Mouse (Mus musculus): ENCODE results near the gene Hras.

Gene Hras

GRCm38 (mm10) chr7:141193948-141194347 is at the start of gene Hras, which contains the start of gene Lrrc56:
Gene Hras (minus strand): TSS chr7:141194005.
Gene Lrrc56 (plus strand): TSS chr7:141194157.
- POLR2A ChIA-PET: interaction anchor here (0.6 to 4.9 kb wide), 66 partner anchors 9 to 1079 kb away, joined by 3 to 84 read pairs (median 4); partner anchors contain the start of genes Rassf7 (in 4 of the 4), Phrf1 (in 2 of the 4), Ptdss2 (in 2 of the 4) and Rnh1 (in 2 of the 4)
- CTCF ChIA-PET: interaction anchor here (0.5 to 2.2 kb wide), 12 partner anchors 10 to 286 kb away, joined by 3 to 9 read pairs (median 5); partner anchors contain the start of genes Phrf1 (in 1 of the 4), Ptdss2 (in 1 of the 4) and Rassf7 (in 1 of the 4)

DNA sequence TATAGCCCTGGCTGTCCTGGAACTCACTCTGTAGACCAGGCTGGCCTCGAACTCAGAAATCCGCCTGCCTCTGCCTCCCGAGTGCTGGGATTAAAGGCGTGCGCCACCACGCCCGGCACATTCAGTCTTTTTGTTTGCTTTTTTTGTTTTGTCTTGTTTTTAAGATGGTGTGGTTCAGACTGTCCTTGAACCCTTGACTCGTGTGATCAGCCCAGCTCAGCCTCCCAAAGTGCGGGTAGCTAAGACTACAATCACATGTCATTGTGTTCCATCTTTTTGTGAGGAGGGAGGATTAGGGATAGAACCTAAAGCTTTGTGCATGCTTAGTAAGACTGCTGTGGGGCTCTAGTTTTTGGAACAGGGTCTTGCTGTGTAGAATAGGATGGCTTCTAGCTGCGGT is 37.7 kb upstream of the Hras start:
- ChIA-PET CTCF (interaction anchor here (0.6 to 1.2 kb wide), 6 partner anchors 10 to 345 kb away, joined by 3 to 5 read pairs (median 3); partner anchors contain the start of gene Rassf7 (in 1 of the 4)), POLR2A (interaction anchor here in 3 of 4 experiments (0.6 to 11.4 kb wide), 20 partner anchors 9 to 277 kb away, joined by 3 to 158 read pairs (median 4); partner anchors contain the start of genes Hras (in 2 of the 3), Lmntd2 (in 2 of the 3), Lrrc56 (in 2 of the 3) and Rassf7 (in 2 of the 3))

- ChIA-PET POLR2A (interaction anchor here in 3 of 4 experiments (0.6 to 11.4 kb wide), 17 partner anchors 8 to 277 kb away, joined by 3 to 158 read pairs (median 4); partner anchors contain the start of genes Hras (in 2 of the 3), Lmntd2 (in 2 of the 3), Lrrc56 (in 2 of the 3) and Rassf7 (in 2 of the 3)), CTCF (interaction anchor here in 3 of 4 experiments (0.6 to 1.0 kb wide), 5 partner anchors 10 to 345 kb away, joined by 3 to 5 read pairs (median 3); no protein-coding TSS in a partner anchor)
Measured at GRCm38 (mm10) chr7:141231111-141231510, 37.3 kb upstream of the Hras start.

DNA sequence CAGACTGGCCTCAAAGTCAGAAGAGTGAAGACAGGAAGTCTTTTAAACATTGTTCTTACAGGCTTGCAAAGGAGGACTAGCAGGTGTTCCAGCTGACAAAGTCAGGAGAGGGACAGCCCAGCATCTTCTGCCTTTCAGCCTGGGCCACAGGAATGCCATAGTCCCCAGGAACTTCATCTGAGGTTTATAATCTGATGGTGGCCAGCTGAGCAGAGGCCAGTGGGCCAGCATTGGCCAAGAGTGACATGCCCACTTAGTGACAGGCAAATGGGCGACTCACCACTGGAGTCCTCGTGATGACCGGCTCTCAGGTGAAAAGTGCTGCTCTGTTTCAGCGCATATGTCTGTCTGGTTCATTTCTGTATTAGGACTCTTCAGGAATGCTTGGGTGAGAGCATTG is 36.8 kb upstream of the Hras start:
- ChIA-PET CTCF (interaction anchor here in 2 of 4 experiments (0.6 to 1.0 kb wide), 3 partner anchors 9 to 346 kb away, joined by 3 to 5 read pairs (median 4); no protein-coding TSS in a partner anchor), POLR2A (interaction anchor here in 3 of 4 experiments (1.1 to 11.4 kb wide), 12 partner anchors 8 to 126 kb away, joined by 3 to 158 read pairs (median 6); partner anchors contain the start of genes Lmntd2 (in 2 of the 3) and Rassf7 (in 2 of the 3))

GRCm38 (mm10) chr7:141229702-141230101 is 35.9 kb upstream of the Hras start:
- ChIA-PET POLR2A (interaction anchor here (0.6 to 11.4 kb wide), 28 partner anchors 7 to 217 kb away, joined by 3 to 158 read pairs (median 4); partner anchors contain the start of genes Rassf7 (in 4 of the 4), Deaf1 (in 2 of the 4), Eps8l2 (in 2 of the 4) and Hras (in 2 of the 4)), CTCF (interaction anchor here in 1 of 4 experiments (1.5 to 2.2 kb wide), 2 partner anchors 36 to 178 kb away, joined by 3 to 9 read pairs; partner anchors contain the start of genes Hras and Lrrc56)

GRCm38 (mm10) chr7:141228279-141229067 is 34.7 kb upstream of the Hras start, which contains the start of gene Phrf1:
Gene Phrf1 (plus strand): TSS chr7:141228784.
- CTCF ChIA-PET: interaction anchor here (0.6 to 2.2 kb wide), 21 partner anchors 9 to 433 kb away, joined by 3 to 15 read pairs (median 3); partner anchors contain the start of genes Rassf7 (in 2 of the 4), Eps8l2 (in 1 of the 4), Hras (in 1 of the 4) and Lrrc56 (in 1 of the 4)

GRCm38 (mm10) chr7:141227796-141228195 is 34.0 kb upstream of the Hras start:
- CTCF ChIA-PET: interaction anchor here (0.6 to 2.2 kb wide), 21 partner anchors 9 to 433 kb away, joined by 3 to 15 read pairs (median 4); partner anchors contain the start of genes Rassf7 (in 2 of the 4), Eps8l2 (in 1 of the 4), Hras (in 1 of the 4) and Lrrc56 (in 1 of the 4)
- POLR2A ChIA-PET: interaction anchor here in 3 of 4 experiments (0.5 to 11.4 kb wide), 25 partner anchors 9 to 232 kb away, joined by 3 to 158 read pairs (median 4); partner anchors contain the start of genes Rassf7 (in 3 of the 3), Hras (in 1 of the 3), Lmntd2 (in 1 of the 3) and Lrrc56 (in 1 of the 3)

More at GRCm38 (mm10) chr7:141228279-141229067, 34.7 kb upstream of the Hras start, which contains the start of gene Phrf1:
- POLR2A ChIA-PET: interaction anchor here (0.5 to 11.4 kb wide), 40 partner anchors 9 to 231 kb away, joined by 3 to 158 read pairs (median 4); partner anchors contain the start of genes Rassf7 (in 4 of the 4), Eps8l2 (in 2 of the 4), Hras (in 2 of the 4) and Lrrc56 (in 2 of the 4)

GRCm38 (mm10) chr7:141226535-141226934 is 32.7 kb upstream of the Hras start:
- ChIA-PET CTCF (interaction anchor here in 2 of 4 experiments (0.5 to 1.5 kb wide), 2 partner anchors 104 to 119 kb away, joined by 3 to 4 read pairs; partner anchors contain the start of gene Ptdss2 (in 1 of the 2)), POLR2A (interaction anchor here in 1 of 4 experiments (4.2 kb wide), 1 partner anchor 9 kb away, joined by 51 read pairs; the partner anchor contains the start of gene Rassf7)

GRCm38 (mm10) chr7:141222696-141223215 is 29.0 kb upstream of the Hras start:
- CTCF ChIA-PET: interaction anchor here in 2 of 4 experiments (0.6 to 1.0 kb wide), 2 partner anchors 141 to 174 kb away, joined by 3 to 4 read pairs; no protein-coding TSS in a partner anchor
- POLR2A ChIA-PET: interaction anchor here (0.6 to 10.6 kb wide), 23 partner anchors 9 to 232 kb away, joined by 3 to 158 read pairs (median 4); partner anchors contain the start of genes Taldo1 (in 3 of the 4), Hras (in 2 of the 4), Lrrc56 (in 2 of the 4) and Eps8l2 (in 1 of the 4)

DNA sequence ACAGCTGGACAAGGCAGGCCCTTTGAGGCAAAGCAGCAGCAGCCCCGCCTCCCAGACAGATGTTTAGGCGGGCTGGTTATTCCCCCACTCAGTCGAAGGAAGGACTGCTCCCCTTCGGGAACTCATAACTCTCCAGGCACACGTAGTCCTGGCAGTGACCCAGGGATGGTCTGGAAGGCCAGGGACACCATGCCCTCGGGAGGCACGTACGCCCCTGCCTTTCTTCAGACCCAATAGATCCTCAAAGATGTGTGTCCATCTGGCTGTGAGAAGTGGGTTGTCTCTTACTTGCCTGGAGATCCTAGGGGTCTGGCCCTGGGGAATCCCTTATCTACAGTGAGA is 28.3 kb upstream of the Hras start:
- ChIA-PET CTCF (interaction anchor here in 2 of 4 experiments (0.5 to 1.2 kb wide), 4 partner anchors 170 to 381 kb away, joined by 3 to 7 read pairs (median 4); partner anchors contain the start of gene Taldo1 (in 1 of the 2)), POLR2A (interaction anchor here (0.6 to 10.6 kb wide), 28 partner anchors 9 to 1253 kb away, joined by 3 to 158 read pairs (median 4); partner anchors contain the start of genes Hras (in 2 of the 4), Lrrc56 (in 2 of the 4), Taldo1 (in 2 of the 4) and Cdhr5 (in 1 of the 4))

DNA sequence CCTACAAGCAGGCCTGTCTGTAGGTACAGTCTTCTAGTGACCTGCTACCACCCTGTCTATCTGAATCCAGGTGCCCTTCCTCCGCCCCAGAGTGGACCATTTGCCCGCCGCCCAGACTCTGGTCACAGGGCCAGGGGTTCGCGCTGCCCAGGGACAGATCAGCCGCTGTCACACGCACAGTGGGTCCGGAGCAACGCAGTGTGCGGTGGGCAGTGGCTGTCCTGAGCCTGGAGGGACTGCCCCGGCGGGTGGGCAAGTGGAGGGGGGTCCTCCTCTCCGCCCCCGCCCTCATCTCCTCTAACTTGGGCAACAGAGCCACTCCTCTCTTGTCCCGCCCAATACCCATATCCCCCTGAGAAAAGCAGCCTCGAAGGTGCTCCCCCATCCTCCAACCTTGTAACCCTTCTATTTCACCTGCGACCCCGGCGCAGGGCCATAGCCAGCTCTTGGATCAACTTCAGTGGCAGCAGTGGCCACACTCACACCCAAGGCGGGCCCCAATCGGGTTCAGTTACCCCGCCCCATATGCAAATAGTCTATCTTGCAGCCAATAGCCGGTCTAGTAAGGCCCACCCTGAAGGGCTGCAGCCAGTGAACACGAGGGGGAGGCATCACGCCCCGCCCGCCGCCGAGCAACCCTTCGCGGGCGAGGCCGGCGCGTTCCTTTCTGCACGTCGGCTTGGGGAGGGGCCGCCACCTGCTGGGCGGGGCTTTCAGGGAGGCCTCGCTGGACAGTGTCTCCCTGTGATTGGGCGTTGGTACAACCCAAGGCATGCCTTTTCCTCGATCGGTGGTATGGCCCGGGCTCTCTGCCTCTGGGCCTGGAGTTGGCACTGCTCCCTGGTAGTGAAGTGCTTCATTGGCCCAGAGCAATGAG is 27.7 kb upstream of the Hras start:
- CTCF ChIA-PET: interaction anchor here in 2 of 4 experiments (0.5 to 1.2 kb wide), 4 partner anchors 10 to 380 kb away, joined by 3 to 7 read pairs (median 4); partner anchors contain the start of gene Taldo1 (in 1 of the 2)

GRCm38 (mm10) chr7:141220377-141220776 is 26.6 kb upstream of the Hras start:
- ChIA-PET POLR2A (interaction anchor here in 3 of 4 experiments (0.5 to 10.6 kb wide), 29 partner anchors 9 to 1063 kb away, joined by 3 to 158 read pairs (median 3); partner anchors contain the start of genes Cdhr5 (in 2 of the 3), Deaf1 (in 1 of the 3), Phrf1 (in 1 of the 3) and Pidd1 (in 1 of the 3)), CTCF (interaction anchor here in 1 of 4 experiments (1.0 kb wide), 1 partner anchor 126 kb away, joined by 5 read pairs; no protein-coding TSS in a partner anchor)

More for the DNA sequence above, 27.7 kb upstream of the Hras start:
- POLR2A ChIA-PET: interaction anchor here (0.6 to 10.6 kb wide), 37 partner anchors 10 to 1252 kb away, joined by 3 to 158 read pairs (median 4); partner anchors contain the start of genes Hras (in 2 of the 4), Lrrc56 (in 2 of the 4), Cdhr5 (in 1 of the 4) and Deaf1 (in 1 of the 4)

DNA sequence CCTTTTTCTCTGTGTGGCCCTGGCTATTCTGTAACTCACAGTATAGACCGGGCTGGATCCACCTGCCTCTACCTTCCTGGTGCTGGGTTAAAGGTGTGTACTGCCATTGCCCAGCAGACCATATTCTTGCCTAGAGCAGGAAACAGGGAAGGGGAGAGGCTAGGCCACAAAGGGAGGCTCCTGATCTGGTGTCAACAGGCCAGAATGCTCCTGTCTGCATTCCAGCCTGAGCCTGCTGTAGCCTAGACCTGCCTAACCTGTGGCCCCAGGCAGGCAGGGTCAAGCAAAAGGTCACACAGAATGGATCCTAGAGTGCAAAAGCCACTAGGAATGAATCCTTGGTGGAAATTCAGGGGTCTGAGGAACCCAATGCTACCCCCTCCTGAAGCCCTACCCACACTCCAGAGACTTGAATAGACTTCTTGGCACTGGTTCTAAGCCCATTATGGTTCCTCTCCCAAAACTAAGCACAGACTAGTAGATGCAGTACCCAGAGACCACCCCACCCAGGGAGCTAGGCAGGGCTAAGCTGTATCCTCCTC is 25.8 kb upstream of the Hras start:
- ChIA-PET POLR2A (interaction anchor here in 3 of 4 experiments (0.5 to 10.6 kb wide), 17 partner anchors 8 to 1063 kb away, joined by 3 to 158 read pairs (median 3); partner anchors contain the start of genes Phrf1 (in 2 of the 3), Cdhr5 (in 1 of the 3), Pidd1 (in 1 of the 3) and Ptdss2 (in 1 of the 3)), CTCF (interaction anchor here in 2 of 4 experiments (1.0 to 1.4 kb wide), 2 partner anchors 9 to 126 kb away, joined by 4 to 5 read pairs; partner anchors contain the start of gene Phrf1 (in 1 of the 2))

DNA sequence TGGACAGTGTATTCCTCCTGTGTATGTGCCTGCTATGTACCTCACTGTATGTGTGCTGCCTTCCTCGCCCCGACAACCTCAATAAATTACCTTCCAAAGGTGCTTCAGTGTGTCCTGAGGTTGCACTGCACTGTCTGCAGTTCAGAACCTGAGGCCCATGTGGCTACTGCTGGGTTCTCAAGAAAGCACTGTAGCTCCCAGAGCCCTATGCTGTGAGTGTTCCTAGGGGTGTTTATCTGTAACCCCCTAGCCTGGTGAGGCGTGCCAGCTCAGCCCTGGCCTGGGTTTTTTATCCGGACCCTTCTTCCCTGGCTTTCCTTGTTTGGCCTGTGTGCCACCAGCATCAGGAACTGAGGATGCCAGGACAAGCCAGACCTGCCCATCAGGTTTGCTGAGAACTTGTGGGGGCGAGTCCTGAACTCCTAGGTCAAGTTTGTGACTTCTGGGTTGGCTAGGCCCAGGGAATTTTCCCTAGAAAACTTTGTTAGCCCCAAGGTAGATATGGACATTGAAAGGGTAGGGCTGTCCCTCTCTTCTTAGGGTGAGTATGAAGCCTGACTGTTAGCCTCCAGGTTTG is 24.8 kb upstream of the Hras start:
- POLR2A ChIA-PET: interaction anchor here (0.5 to 10.6 kb wide), 14 partner anchors 9 to 256 kb away, joined by 3 to 158 read pairs (median 4); partner anchors contain the start of genes Phrf1 (in 2 of the 4) and Pidd1 (in 1 of the 4)
- CTCF ChIA-PET: interaction anchor here in 1 of 4 experiments (1.4 kb wide), 1 partner anchor 10 kb away, joined by 4 read pairs; the partner anchor contains the start of gene Phrf1
